Mouse (Mus musculus): ENCODE data around the gene Kcnip1. TPM values are rescaled to one million over a fixed set of nuclear protein-coding genes. Genes with fewer than 3 reads are reported as not detected.

The Kcnip1 gene
- polyA plus RNA-seq, 1 experiment from 2014 or later: 4.3 TPM

GRCm38 (mm10) chr11:34009316-34010087 lies 16.6 kb upstream of the Kcnip1 start:
- 76% methylated on average over 12 of the region's 12 CpGs for WGBS
- Histone ChIP-seq H3K27ac (no peak overlapping the region), H3K36me3 (no peaks in the 10 kb centered on the region), H3K9ac (no peak overlapping the region), H3K4me1 (peaks cover 13% of the 10 kb centered on the region), H3K4me3 (no peak overlapping the region), H3K4me2 (no peak overlapping the region), H3K9me3 (no peaks in the 10 kb centered on the region), H3K27me3 (no peaks in the 10 kb centered on the region)
- ATAC-seq (ENCODE audit: insufficient number of reproducible peaks, low FRiP score, low TSS enrichment, low read depth): no peak

GRCm38 (mm10) chr11:34008702-34009101 lies 15.8 kb upstream of the Kcnip1 start:
- no peaks in the 10 kb centered on the region for H3K9me3 ChIP-seq
- no peaks in the 10 kb centered on the region for H3K36me3 ChIP-seq
- peak overlapping the region; percentile 38; the same call in 1 of the 2 replicates for H3K27ac ChIP-seq
- H3K27me3 ChIP-seq: no peaks in the 10 kb centered on the region
- peaks cover 13% of the 10 kb centered on the region for H3K4me1 ChIP-seq
- 37% methylated on average over 9 of the region's 9 CpGs for WGBS
- H3K4me2 ChIP-seq: no peak overlapping the region
- H3K9ac ChIP-seq: no peak overlapping the region
- no peak overlapping the region for H3K4me3 ChIP-seq
- ATAC-seq (ENCODE audit: insufficient number of reproducible peaks, low FRiP score, low TSS enrichment, low read depth): no peak

GRCm38 (mm10) chr11:34008214-34008613 lies 15.3 kb upstream of the Kcnip1 start:
- WGBS: 78% methylated on average over 11 of the region's 11 CpGs
- no peak overlapping the region for H3K4me2 ChIP-seq
- peaks cover 13% of the 10 kb centered on the region for H3K4me1 ChIP-seq
- no peak for ATAC-seq (ENCODE audit: insufficient number of reproducible peaks, low FRiP score, low TSS enrichment, low read depth)
- H3K9ac ChIP-seq: no peak overlapping the region
- H3K9me3 ChIP-seq: no peaks in the 10 kb centered on the region
- peak overlapping the region; percentile 38; the same call in 1 of the 2 replicates for H3K27ac ChIP-seq
- H3K4me3 ChIP-seq: no peak overlapping the region
- no peaks in the 10 kb centered on the region for H3K36me3 ChIP-seq
- no peaks in the 10 kb centered on the region for H3K27me3 ChIP-seq

GRCm38 (mm10) chr11:34007616-34008015 lies 14.7 kb upstream of the Kcnip1 start:
- Histone ChIP-seq H3K9ac (no peak overlapping the region), H3K27me3 (no peaks in the 10 kb centered on the region), H3K27ac (no peak overlapping the region), H3K36me3 (no peaks in the 10 kb centered on the region), H3K4me1 (peaks cover 13% of the 10 kb centered on the region), H3K4me2 (no peak overlapping the region), H3K4me3 (no peak overlapping the region), H3K9me3 (no peaks in the 10 kb centered on the region)
- ATAC-seq (ENCODE audit: insufficient number of reproducible peaks, low FRiP score, low TSS enrichment, low read depth): no peak
- WGBS: 91% methylated on average over 2 of the region's 2 CpGs

GRCm38 (mm10) chr11:34002593-34002965 lies 9.6 kb upstream of the Kcnip1 start:
- Histone ChIP-seq H3K4me3 (no peak overlapping the region), H3K4me2 (no peak overlapping the region), H3K27ac (no peak overlapping the region), H3K4me1 (no peaks in the 10 kb centered on the region), H3K9me3 (no peaks in the 10 kb centered on the region), H3K36me3 (no peaks in the 10 kb centered on the region), H3K27me3 (no peaks in the 10 kb centered on the region), H3K9ac (no peak overlapping the region)
- no peak for ATAC-seq (ENCODE audit: insufficient number of reproducible peaks, low FRiP score, low TSS enrichment, low read depth)
- 70% methylated on average over 5 of the region's 5 CpGs for WGBS

GRCm38 (mm10) chr11:34001938-34002592 lies 9.1 kb upstream of the Kcnip1 start:
- no peak overlapping the region for H3K27ac ChIP-seq
- no peak overlapping the region for H3K4me3 ChIP-seq
- no peaks in the 10 kb centered on the region for H3K27me3 ChIP-seq
- H3K36me3 ChIP-seq: no peaks in the 10 kb centered on the region
- no peak for ATAC-seq (ENCODE audit: insufficient number of reproducible peaks, low FRiP score, low TSS enrichment, low read depth)
- WGBS: 7% methylated on average over 5 of the region's 5 CpGs
- H3K9me3 ChIP-seq: no peaks in the 10 kb centered on the region
- H3K9ac ChIP-seq: no peak overlapping the region
- no peaks in the 10 kb centered on the region for H3K4me1 ChIP-seq
- no peak overlapping the region for H3K4me2 ChIP-seq

- H3K4me2 ChIP-seq: no peak overlapping the region
- no peak overlapping the region for H3K9ac ChIP-seq
- H3K27me3 ChIP-seq: no peaks in the 10 kb centered on the region
- no peak overlapping the region for H3K4me3 ChIP-seq
- H3K9me3 ChIP-seq: no peaks in the 10 kb centered on the region
- 82% methylated on average over 3 of the region's 3 CpGs for WGBS
- no peak overlapping the region for H3K27ac ChIP-seq
- no peak for ATAC-seq (ENCODE audit: insufficient number of reproducible peaks, low FRiP score, low TSS enrichment, low read depth)
- H3K4me1 ChIP-seq: no peaks in the 10 kb centered on the region
- no peaks in the 10 kb centered on the region for H3K36me3 ChIP-seq
Observed at GRCm38 (mm10) chr11:34000416-34000815, 7.5 kb upstream of the Kcnip1 start.

- WGBS: 60% methylated on average over 10 of the region's 10 CpGs
- no peak for ATAC-seq (ENCODE audit: insufficient number of reproducible peaks, low FRiP score, low TSS enrichment, low read depth)
- Histone ChIP-seq H3K9me3 (no peaks in the 10 kb centered on the region), H3K27me3 (0 out of 2 replicates have a peak, but pooled peaks cover 6% of the 10 kb centered on the region), H3K4me3 (no peak overlapping the region), H3K9ac (no peak overlapping the region), H3K4me2 (no peak overlapping the region), H3K36me3 (no peaks in the 10 kb centered on the region), H3K27ac (no peak overlapping the region), H3K4me1 (peaks cover 4% of the 10 kb centered on the region; the same call in 1 of the 2 replicates)
Observed at GRCm38 (mm10) chr11:33998244-33998643, 5.3 kb upstream of the Kcnip1 start.

- H3K4me1 ChIP-seq: peaks cover 11% of the 10 kb centered on the region
- no peaks in the 10 kb centered on the region for H3K9me3 ChIP-seq
- no peak for ATAC-seq (ENCODE audit: insufficient number of reproducible peaks, low FRiP score, low TSS enrichment, low read depth)
- H3K9ac ChIP-seq: no peak overlapping the region
- H3K36me3 ChIP-seq: no peaks in the 10 kb centered on the region
- peak overlapping the region; percentile 37; the same call in 1 of the 2 replicates for H3K4me2 ChIP-seq
- no peak overlapping the region for H3K4me3 ChIP-seq
- no peak overlapping the region for H3K27ac ChIP-seq
- H3K27me3 ChIP-seq: peaks cover 12% of the 10 kb centered on the region; the same call in 1 of the 2 replicates
- WGBS: 51% methylated on average over 5 of the region's 5 CpGs
Observed at GRCm38 (mm10) chr11:33993496-33993895, 544 bp upstream of the Kcnip1 start.

- 71% methylated on average over 5 of the region's 5 CpGs for WGBS
- Histone ChIP-seq H3K4me2 (no peak overlapping the region), H3K27me3 (peaks cover 10% of the 10 kb centered on the region; the same call in 1 of the 2 replicates), H3K4me1 (peaks cover 11% of the 10 kb centered on the region), H3K9me3 (no peaks in the 10 kb centered on the region), H3K4me3 (no peak overlapping the region), H3K9ac (no peak overlapping the region), H3K27ac (no peak overlapping the region), H3K36me3 (no peaks in the 10 kb centered on the region)
- no peak for ATAC-seq (ENCODE audit: insufficient number of reproducible peaks, low FRiP score, low TSS enrichment, low read depth)
Observed at GRCm38 (mm10) chr11:33990002-33990401, 3.0 kb downstream of the Kcnip1 start.

- no peak overlapping the region for H3K4me3 ChIP-seq
- H3K36me3 ChIP-seq: no peaks in the 10 kb centered on the region
- WGBS: 80% methylated on average over 2 of the region's 2 CpGs
- no peaks in the 10 kb centered on the region for H3K9me3 ChIP-seq
- H3K9ac ChIP-seq: no peak overlapping the region
- H3K27ac ChIP-seq: no peak overlapping the region
- ATAC-seq (ENCODE audit: insufficient number of reproducible peaks, low FRiP score, low TSS enrichment, low read depth): no peak
- H3K4me1 ChIP-seq: no peaks in the 10 kb centered on the region
- H3K4me2 ChIP-seq: no peak overlapping the region
- 0 out of 2 replicates have a peak, but pooled peaks cover 6% of the 10 kb centered on the region for H3K27me3 ChIP-seq
Observed at GRCm38 (mm10) chr11:33986525-33986924, 6.4 kb downstream of the Kcnip1 start.

GRCm38 (mm10) chr11:33980146-33980545 lies 12.8 kb downstream of the Kcnip1 start:
- H3K9ac ChIP-seq: no peak overlapping the region
- no peak overlapping the region for H3K4me2 ChIP-seq
- no peaks in the 10 kb centered on the region for H3K36me3 ChIP-seq
- H3K27ac ChIP-seq: no peak overlapping the region
- WGBS: 28% methylated on average over 4 of the region's 4 CpGs
- H3K9me3 ChIP-seq: no peaks in the 10 kb centered on the region
- no peak overlapping the region for H3K4me3 ChIP-seq
- H3K27me3 ChIP-seq: no peaks in the 10 kb centered on the region
- H3K4me1 ChIP-seq: no peaks in the 10 kb centered on the region
- ATAC-seq (ENCODE audit: insufficient number of reproducible peaks, low FRiP score, low TSS enrichment, low read depth): no peak

Measured in limb, embryonic 15.5 days (tissue).